Mouse (Mus musculus) bone marrow, adult 2 months (tissue): ENCODE results near the gene Megf6. TPM values are rescaled to one million over a fixed set of nuclear protein-coding genes. Genes with fewer than 3 reads are reported as not detected.

Experiments
- H3K27ac ChIP-seq: fragments of 200-500 bp; 2 replicates; pipeline ENCODE4 v1.5.1; 2012; ENCODE audit warnings: low read depth, mild to moderate bottlenecking, control low read depth, inconsistent platforms, low read length; ENCODE audit not compliant: control insufficient read depth, poor library complexity, insufficient read depth
- H3K4me1 ChIP-seq: fragments of 200-500 bp; 2 replicates; pipeline ENCODE4 v1.6.1; 2011; ENCODE audit warnings: low read length; ENCODE audit not compliant: control insufficient read depth, insufficient read depth
- H3K4me3 ChIP-seq: fragments of 200-500 bp; replicated peaks from 2 replicates; pipeline ENCODE3; 2011; ENCODE audit warnings: mild to moderate bottlenecking, low read depth, low read length, control low read depth; ENCODE audit not compliant: control insufficient read depth
- CTCF ChIP-seq: fragments of 200-500 bp; IDR thresholded peaks from 2 replicates; pipeline ENCODE4 v1.5.1; 2011; ENCODE audit warnings: low read length, control low read depth; ENCODE audit not compliant: control insufficient read depth, insufficient read depth
- POLR2A ChIP-seq: fragments of 200-500 bp; IDR thresholded peaks from 2 replicates; pipeline ENCODE4 v1.6.1; 2011; ENCODE audit warnings: low read depth, mild to moderate bottlenecking, control low read depth, low read length, borderline replicate concordance; ENCODE audit not compliant: control insufficient read depth
- WGBS: fragments of 180-500 bp; shearing (Covaris S2); methylation state at CpG from one replicate; pipeline ENCODE4 v1.1.7; 2018; 5-methylcytosine and 5-hydroxymethylcytosine counted together
- polyA plus RNA-seq: library from polyadenylated mRNA; stranded (reverse); fragments of >200 nt; gene quantifications from 2 replicates; pipeline ENCODE4 v1.2.4, GENCODE M21; 2011; ENCODE audit warnings: low replicate concordance; ENCODE audit not compliant: missing spikeins, insufficient read depth, insufficient read length

Megf6 gene
- polyA plus RNA-seq, 1 experiment, result 0.22 TPM

DNA sequence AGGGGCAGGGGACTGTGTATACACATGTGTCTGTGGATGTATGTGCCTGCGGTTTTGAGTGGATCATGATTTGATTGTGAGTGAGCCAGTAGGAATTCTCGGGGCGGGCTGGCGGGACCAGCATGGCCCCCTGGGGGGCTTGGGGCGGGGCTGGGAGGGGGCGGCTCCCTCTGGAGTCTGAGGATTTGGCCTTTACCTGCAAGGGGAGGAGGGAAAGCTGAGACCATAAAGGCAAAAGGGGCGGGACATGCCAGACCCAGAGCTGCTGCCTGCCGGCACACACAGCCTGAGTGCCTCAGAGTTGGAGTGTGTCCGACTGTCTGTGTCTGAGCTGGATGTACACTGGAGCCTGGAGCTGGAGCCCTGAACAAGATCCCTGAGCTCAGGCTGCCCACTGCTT, 66.8 kb downstream of the Megf6 start:
- WGBS, result 36% methylated on average over 9 of the region's 9 CpGs
- H3K27ac ChIP-seq, result no peak overlapping the region
- TF ChIP-seq POLR2A (no peak), CTCF (no peak)
- no peaks in the 10 kb centered on the region for H3K4me1 ChIP-seq
- no peak overlapping the region for H3K4me3 ChIP-seq

DNA sequence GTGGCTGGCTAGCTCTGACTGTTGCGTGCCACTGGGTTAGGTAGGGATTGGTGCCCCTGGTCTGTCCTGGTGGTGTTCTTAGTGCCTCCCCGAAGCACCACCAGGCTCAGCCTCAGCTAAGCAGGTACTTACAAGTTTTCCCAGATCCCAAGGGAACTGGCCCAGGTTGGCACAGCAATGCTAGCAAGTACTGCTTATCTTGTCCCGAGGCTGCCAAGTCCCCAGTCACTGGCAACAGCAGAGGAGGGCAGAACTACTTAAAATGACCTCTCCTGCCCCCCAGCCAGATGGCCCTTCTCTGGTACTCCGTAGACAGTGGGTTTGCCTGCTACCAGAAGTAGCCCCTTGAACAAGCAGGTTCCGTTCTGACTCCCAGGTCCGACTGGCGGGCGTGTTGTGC, 68.7 kb downstream of the Megf6 start:
- TF ChIP-seq CTCF (no peak), POLR2A (no peak)
- H3K4me1 ChIP-seq, result no peaks in the 10 kb centered on the region
- H3K27ac ChIP-seq, result no peak overlapping the region
- WGBS, result 84% methylated on average over 8 of the region's 8 CpGs
- H3K4me3 ChIP-seq, result no peak overlapping the region

DNA sequence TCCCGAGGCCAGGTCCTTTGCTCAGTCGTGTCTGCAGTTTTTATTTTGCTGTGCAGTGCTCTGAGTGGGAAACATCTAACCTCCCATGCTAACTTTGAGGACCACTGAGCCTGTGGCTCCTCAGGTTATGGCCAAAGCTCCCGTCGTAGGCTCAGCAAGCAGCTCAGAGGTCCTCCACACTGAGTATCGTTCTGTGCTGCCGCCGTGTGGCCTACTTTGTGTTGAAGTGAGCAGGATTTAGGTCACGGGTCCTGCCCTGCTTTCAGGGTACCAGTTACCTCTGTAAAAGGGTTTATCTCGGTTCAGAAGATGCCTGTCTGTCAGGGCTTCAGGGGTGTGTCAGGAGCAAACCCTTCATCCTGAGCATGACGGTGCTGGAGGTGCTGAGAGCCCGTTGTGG, 70.1 kb downstream of the Megf6 start:
- WGBS, result 66% methylated on average over 11 of the region's 11 CpGs
- no peak overlapping the region for H3K27ac ChIP-seq
- H3K4me3 ChIP-seq, result no peak overlapping the region
- no peaks in the 10 kb centered on the region for H3K4me1 ChIP-seq
- TF ChIP-seq POLR2A, result no peak
- TF ChIP-seq CTCF, result no peak

- Histone ChIP-seq H3K27ac (no peak overlapping the region), H3K4me3 (no peak overlapping the region), H3K4me1 (no peaks in the 10 kb centered on the region)
- TF ChIP-seq CTCF (no peak), POLR2A (no peak)
- 63% methylated on average over 7 of the region's 7 CpGs for WGBS
These were observed 74.8 kb downstream of the Megf6 start for GRCm38 (mm10) chr4:154245342-154245741.

DNA sequence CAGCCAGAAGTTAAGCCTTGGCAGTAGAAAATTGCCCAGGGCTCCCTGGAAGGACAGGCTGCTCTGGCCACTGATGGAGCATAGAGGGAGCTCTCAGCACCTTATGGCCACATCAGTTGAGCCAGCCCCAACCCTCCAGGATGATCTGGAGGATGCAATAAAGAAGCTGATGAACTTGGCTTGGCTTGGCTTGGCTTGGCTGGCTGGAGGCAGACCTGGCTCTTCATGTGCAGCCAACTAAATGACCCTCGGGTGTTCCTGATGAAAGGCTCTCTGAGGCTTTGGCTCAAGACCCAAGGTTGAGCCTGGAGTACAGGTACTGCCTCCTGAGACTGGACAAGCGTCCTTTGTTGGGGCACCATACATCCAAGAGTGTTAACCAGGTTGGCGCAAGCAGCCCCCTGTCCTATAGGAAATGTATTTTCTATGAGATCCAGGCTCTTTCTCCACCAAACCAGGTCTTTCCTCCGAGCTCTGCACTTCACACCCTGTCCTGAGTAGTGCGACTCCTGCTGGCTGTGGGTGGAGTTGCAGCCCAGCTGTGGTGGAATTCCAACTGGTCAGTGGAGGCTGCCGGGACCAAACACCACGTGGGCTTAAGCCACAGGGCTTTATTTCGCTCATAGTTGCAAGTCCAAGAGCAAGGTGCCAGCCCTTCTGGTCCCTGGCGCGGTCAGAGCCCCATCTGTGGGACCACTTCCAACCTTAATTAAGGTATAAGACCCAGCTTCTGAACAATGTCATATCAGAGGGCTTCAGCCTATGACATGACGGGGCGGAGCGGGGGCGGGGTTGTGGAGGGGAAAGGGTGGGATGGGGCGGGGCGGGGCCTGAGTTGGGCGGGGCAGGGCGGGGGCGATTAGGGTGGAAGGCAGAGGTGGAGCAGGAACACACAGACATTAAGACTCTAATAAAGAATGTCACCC, 75.8 kb downstream of the Megf6 start:
- no peak overlapping the region for H3K27ac ChIP-seq
- H3K4me1 ChIP-seq, result no peaks in the 10 kb centered on the region
- TF ChIP-seq CTCF (peak; percentile 95), POLR2A (no peak)
- H3K4me3 ChIP-seq, result no peak overlapping the region
- WGBS, result 11% methylated on average over 19 of the region's 19 CpGs

DNA sequence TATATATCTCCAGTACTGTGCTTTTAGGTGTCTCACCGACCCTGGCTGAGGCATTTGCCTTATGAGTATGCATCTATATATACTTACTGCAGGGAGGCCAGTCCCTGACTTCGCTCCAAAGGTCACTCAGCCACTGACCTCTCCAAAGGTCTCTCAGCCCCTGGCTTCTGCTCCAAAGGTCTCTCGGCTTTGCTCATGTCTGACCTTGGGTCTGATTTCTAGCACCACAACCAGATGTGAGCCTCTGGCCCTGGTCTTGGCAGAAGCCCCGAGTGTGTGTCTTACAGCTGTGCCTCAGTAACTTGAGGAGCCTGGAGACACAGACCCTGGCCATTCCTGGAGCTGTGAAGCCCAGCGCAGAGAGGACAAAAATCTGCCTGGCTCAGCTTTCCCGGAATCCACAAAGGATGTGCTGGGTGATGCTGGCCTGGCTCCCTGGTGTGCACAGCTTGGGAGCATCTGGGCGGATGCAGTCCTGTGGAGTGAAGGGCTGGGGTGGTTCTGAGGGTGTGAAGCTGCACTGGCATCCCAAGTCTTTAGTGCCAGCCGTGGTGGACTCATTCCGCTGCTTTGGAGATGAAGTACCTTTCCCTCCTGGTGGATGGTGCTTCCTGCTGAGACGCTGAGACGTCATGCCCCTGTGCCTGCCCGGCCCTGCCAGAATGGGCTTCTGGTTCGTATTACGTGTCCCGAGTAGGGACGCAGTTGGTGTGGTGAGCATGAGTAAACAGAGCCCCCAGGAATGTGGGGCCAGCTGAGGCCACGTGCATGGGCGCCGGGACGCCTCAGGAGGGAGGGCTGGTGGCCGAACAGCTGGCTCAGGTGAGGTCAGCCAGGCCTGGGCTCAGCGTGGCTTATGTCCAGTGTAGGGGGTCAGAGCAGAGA, 76.9 kb downstream of the Megf6 start:
- no peak overlapping the region for H3K27ac ChIP-seq
- H3K4me3 ChIP-seq, result no peak overlapping the region
- TF ChIP-seq POLR2A, result no peak
- TF ChIP-seq CTCF, result no peak
- WGBS, result 83% methylated on average over 22 of the region's 22 CpGs
- H3K4me1 ChIP-seq, result no peaks in the 10 kb centered on the region

DNA sequence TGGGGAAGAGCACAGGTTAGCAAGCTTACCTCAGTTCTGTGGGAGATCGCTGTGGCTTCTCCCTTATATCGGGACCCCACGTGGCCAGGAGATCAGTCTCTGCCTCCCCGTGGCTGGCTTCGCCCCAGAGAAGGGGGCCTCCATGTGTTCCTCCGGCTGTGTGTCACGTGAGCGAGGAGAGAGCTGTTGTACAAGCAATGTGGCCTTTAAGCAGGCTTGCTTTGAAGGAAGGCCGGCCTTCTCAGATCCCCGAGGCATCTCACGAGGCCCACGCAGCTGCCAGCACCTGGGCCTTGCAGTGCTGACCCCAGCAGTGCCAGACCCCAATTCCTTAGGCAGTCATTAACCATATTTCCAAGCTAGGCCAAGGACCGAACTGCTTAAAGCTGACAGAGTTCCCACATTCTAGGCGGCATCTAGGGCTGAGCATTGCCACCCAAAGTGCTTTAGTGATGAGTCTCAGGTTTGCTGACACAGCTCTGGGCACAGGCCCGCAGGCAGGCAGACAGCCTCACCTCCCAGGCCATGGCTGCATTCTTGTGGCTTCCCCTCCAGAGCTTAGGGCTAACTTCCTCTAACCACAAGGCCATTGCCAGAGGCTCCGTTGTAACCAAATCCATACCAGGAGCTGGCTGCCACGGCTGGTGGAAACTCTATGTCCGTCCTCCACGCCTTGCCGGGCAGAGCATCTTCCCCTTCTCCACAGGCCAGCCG, 77.7 kb downstream of the Megf6 start:
- Histone ChIP-seq H3K27ac (no peak overlapping the region), H3K4me1 (no peaks in the 10 kb centered on the region), H3K4me3 (no peak overlapping the region)
- 58% methylated on average over 21 of the region's 21 CpGs for WGBS
- TF ChIP-seq CTCF (no peak), POLR2A (no peak)

- Histone ChIP-seq H3K4me3 (no peak overlapping the region), H3K4me1 (no peaks in the 10 kb centered on the region), H3K27ac (no peak overlapping the region)
- 83% methylated on average over 8 of the region's 8 CpGs for WGBS
- TF ChIP-seq POLR2A (no peak), CTCF (no peak)
These were observed 78.8 kb downstream of the Megf6 start for GRCm38 (mm10) chr4:154249316-154249715.
